Mouse (Mus musculus) monocyte, adult 2 months (primary cell): ENCODE measurements around the gene Prdm5.

Source experiments
- DNase-seq, 2 experiments: peaks; one replicate each; pipeline ENCODE4 v3.0.0; 2022; ENCODE audit warnings: low spot score in 2 of 2, low read depth in 1 of 2

Gene Prdm5

GRCm38 (mm10) chr6:65930523-65930922 lies 151.7 kb downstream of the Prdm5 start:
- DNase-seq, result no peak

DNA sequence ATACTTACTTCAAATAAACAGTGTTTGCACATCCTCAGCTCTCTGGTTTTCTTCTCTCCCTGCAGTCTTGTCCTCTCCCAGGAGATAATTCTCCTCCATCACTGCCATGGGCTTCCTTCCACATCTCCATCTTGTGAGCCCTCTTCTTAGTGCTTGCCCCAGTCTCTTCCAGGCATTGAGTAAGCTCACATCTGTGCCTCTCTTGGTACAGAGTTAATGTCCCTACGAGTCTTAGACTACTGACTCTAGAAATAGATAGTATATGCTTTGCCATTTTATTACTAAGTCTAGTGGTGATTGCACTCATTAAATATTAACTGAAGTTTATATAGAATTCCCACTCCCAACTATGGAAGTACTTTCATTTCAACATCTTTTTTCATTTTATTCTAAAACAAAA lies 154.0 kb downstream of the Prdm5 start:
- no peak for DNase-seq

GRCm38 (mm10) chr6:65933177-65933576 lies 154.4 kb downstream of the Prdm5 start:
- no peak for DNase-seq

DNA sequence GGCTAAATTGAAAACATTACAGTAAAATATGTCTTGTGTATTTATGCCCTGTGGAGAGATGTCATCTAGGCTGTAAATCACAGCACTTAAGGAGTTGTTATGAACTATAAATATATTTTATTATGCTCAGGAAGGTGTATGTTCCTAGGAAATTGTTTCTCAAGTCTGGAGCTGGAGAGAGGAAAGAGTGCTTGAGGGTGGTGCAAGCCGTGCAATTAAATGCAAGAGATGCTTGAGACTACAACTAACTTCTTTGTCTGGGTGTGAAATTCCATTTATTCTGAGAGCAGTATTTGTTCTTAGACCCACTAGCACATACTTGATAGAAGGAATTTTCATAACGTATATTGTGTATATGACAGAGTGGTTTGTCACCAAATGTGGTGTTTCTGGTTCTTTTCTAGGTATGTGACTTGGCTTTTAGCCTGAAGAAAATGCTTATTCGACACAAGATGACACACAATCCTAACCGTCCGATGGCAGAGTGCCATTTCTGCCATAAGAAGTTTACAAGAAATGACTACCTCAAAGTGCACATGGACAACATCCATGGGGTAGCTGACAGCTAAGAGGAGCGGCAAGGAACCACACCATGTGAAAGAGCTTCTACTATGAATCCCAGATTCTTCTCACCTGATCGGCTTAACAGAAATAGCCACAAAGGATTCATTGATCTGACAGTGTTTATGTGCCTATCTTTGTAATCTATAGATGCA lies 156.9 kb downstream of the Prdm5 start:
- DNase-seq, result no peak

DNA sequence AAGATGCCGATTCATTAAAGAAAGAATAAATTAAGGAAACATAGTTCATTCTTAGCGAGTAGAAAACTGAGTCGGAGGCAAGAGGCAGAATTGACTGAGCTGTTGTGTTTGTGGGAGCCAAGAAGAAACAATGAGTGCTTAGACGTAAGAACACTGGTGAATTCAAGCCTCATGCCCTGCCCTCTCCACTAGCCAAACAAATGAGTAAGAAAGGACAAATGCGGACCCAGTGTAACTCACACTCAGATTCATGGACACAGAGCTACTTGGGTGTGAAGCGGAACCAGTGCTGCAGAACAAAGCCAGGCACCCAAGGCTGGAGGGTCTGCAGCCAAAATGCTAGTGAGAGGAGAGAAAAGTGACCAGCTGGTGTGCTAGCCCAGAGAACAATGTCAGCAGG lies 171.7 kb downstream of the Prdm5 start:
- DNase-seq, result no peak

- no peak for DNase-seq
These were observed 173.5 kb downstream of the Prdm5 start, which contains the start of gene 4930544G11Rik for GRCm38 (mm10) chr6:65952309-65952708. 4930544G11Rik (plus strand) TSS chr6:65952609.

DNA sequence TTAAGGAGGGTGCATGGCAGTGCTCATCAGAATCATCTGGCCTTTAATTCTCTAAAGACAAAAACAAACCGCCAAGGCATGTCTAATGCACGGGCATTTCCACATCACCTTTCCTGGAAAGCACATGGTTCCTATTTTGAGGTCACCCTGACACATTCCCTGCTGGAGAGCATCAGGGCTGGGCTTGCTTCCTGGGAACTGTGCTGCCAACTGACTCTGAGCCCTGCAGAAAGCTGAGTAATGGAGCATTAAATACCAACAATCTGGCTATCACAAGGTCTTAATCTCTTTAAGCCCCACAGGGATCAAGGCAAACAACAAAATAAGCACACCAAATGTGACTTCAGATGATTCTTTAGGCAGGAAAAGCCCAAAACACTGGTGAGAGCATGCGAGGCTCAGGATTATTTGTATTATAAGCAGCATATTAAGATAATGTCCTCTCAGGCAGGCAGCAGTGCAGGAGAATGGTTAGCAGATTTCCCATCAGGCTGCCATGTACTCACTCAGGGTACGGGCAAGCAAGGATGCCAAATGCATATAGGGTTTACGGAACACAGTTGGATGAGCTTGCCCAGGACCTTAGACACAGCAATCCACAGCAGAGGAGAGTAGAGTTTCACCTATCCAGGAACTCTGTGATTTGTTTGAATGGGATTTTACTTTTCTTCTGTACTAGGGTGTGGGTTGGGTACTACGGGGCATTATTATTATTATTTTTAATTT lies 190.8 kb downstream of the Prdm5 start:
- no peak for DNase-seq

DNA sequence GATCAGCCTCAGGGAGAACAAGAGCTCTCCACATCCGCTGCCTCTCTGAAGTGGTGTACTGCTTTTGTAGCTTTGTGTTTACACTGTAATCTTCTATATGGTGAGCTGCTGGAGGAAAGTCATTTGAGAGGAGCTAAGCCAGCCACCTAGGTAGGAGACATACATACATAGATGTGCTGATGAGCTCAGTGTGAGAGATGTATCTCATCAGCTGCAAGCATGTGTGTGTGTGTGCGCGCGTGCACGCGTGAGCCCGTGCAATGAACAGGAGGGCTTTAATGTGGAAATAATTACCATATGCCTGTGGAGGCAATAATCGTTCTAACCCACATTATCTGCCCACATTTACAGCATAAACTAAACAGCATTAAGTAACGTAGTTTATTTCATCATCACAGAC lies 191.6 kb downstream of the Prdm5 start:
- no peak for DNase-seq
